In the genomic region with DNA sequence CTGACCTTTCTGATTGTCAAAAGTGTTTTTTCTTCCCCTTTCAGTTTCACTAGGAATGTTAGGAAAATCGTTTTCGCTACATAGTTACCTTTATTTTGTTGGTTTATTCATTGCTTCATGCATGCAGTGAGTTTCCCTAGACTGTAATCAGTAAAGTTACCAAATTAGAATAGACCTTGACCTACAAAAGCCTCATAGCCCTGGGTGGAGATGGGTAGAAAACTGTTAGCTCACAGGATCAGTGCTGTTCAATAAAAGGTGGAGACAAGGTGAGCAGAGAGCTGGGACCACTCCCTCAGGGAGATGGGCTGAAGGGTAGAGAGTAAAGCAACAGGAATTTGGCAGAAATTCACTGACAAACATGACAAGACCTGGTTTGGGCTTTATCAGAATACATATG, we compare ENCODE assay signal across 16 mouse cellular contexts.
"Had no signal": no experiment of that assay in that cellular context is flagged by ENCODE, and none has a peak within 500 bp of the region (broad histone marks: within the 10 kb centered on the region; RNA-seq: fewer than 3 reads in every experiment).

No protein-coding gene starts in this region.

- H3K36me3 ChIP-seq: lung, embryonic 15.5 days; midbrain, embryonic 13.5 days; midbrain, embryonic 15.5 days; neural tube, embryonic 12.5 days had no signal

- H3K27ac ChIP-seq: lung, embryonic 15.5 days; macrophage; midbrain, embryonic 13.5 days; midbrain, embryonic 15.5 days; neural tube, embryonic 12.5 days had no signal

- H3K9ac ChIP-seq: lung, embryonic 15.5 days; midbrain, embryonic 13.5 days; midbrain, embryonic 15.5 days; neural tube, embryonic 12.5 days had no signal

- DNase-seq: lung, adult 2 months; lung, postnatal 14 days; lung, postnatal 36 days; right cerebral cortex, postnatal 14 days; spleen, adult 18-20 months; thymus, adult 18-20 months; thymus, postnatal 25 days; thymus, postnatal 4 days had no signal

- H3K4me3 ChIP-seq: lung, embryonic 15.5 days; megakaryocyte, embryonic 14.5 days; midbrain, embryonic 13.5 days; midbrain, embryonic 15.5 days; neural tube, embryonic 12.5 days had no signal

- H3K27me3 ChIP-seq: lung, embryonic 15.5 days; megakaryocyte, embryonic 14.5 days; midbrain, embryonic 13.5 days; midbrain, embryonic 15.5 days; neural tube, embryonic 12.5 days had no signal

- ATAC-seq: lung, postnatal 0 days; midbrain, embryonic 13.5 days; midbrain, embryonic 15.5 days had no signal

- H3K4me2 ChIP-seq: lung, embryonic 15.5 days; midbrain, embryonic 11.5 days; midbrain, embryonic 13.5 days; midbrain, embryonic 15.5 days; neural tube, embryonic 12.5 days had no signal

- H3K4me1 ChIP-seq: midbrain, embryonic 15.5 days; neural tube, embryonic 12.5 days had no signal

- H3K9me3 ChIP-seq: lung, embryonic 15.5 days; megakaryocyte, embryonic 14.5 days; midbrain, embryonic 13.5 days; midbrain, embryonic 15.5 days; neural tube, embryonic 12.5 days had no signal
